Mouse (Mus musculus): ENCODE measurements at regions not wholly inside any gene's neighbourhood (a gene's known extent, or its start where the extent isn't known, plus 50 kb on each side); places are given as distances from the start of the nearest gene placed in this dataset.

- H3K27me3 ChIP-seq (ENCODE audit: control insufficient read depth, insufficient read depth, low read length) = no peaks in the 10 kb centered on the region
- no peak overlapping the region for H3K4me2 ChIP-seq (replicated peaks; ENCODE audit: low read depth, low read length, severe bottlenecking)
- WGBS = 10% methylated on average over 8 of the region's 8 CpGs
- no peak overlapping the region for H3K27ac ChIP-seq (replicated peaks; ENCODE audit: low read depth, low read length)
- no peaks in the 10 kb centered on the region for H3K9me3 ChIP-seq (ENCODE audit: control insufficient read depth, low read length)
- DNase-seq (ENCODE audit: low spot score) (peak; percentile 49), ATAC-seq (ENCODE audit: low FRiP score, low read depth) (no peak)
- no peak for TF ChIP-seq POLR2A (IDR thresholded peaks at IDR 0.05; ENCODE audit: borderline replicate concordance, extremely low read depth, insufficient read depth, insufficient read length)
- H3K36me3 ChIP-seq (ENCODE audit: control insufficient read depth, insufficient read depth, low read length) = no peaks in the 10 kb centered on the region
- H3K4me1 ChIP-seq (ENCODE audit: control insufficient read depth, insufficient read depth, low read length) = 0 out of 2 replicates have a peak, but pooled peaks cover 6% of the 10 kb centered on the region
- H3K4me3 ChIP-seq (replicated peaks; ENCODE audit: low read length) = no peak overlapping the region
- H3K9ac ChIP-seq (ENCODE audit: low read depth, low read length, severe bottlenecking) = no peak overlapping the region
Observed at GRCm38 (mm10) chr12:94252957-94253633, 1438.9 kb upstream of the Flrt2 start.

GRCm38 (mm10) chr12:94280946-94281345, 1411.1 kb upstream of the Flrt2 start:
- no peak overlapping the region for H3K4me2 ChIP-seq (replicated peaks; ENCODE audit: low read depth, low read length, severe bottlenecking)
- no peak overlapping the region for H3K9ac ChIP-seq (ENCODE audit: low read depth, low read length, severe bottlenecking)
- no peaks in the 10 kb centered on the region for H3K36me3 ChIP-seq (ENCODE audit: control insufficient read depth, insufficient read depth, low read length)
- no peaks in the 10 kb centered on the region for H3K27me3 ChIP-seq (ENCODE audit: control insufficient read depth, insufficient read depth, low read length)
- DNase-seq (ENCODE audit: low spot score) = no peak
- H3K4me3 ChIP-seq (replicated peaks; ENCODE audit: low read length) = no peak overlapping the region
- no peaks in the 10 kb centered on the region for H3K9me3 ChIP-seq (ENCODE audit: control insufficient read depth, low read length)
- no peak for TF ChIP-seq POLR2A (IDR thresholded peaks at IDR 0.05; ENCODE audit: borderline replicate concordance, extremely low read depth, insufficient read depth, insufficient read length)
- no peaks in the 10 kb centered on the region for H3K4me1 ChIP-seq (ENCODE audit: control insufficient read depth, insufficient read depth, low read length)
- H3K27ac ChIP-seq (replicated peaks; ENCODE audit: low read depth, low read length) = no peak overlapping the region
- WGBS = 64% methylated on average over 2 of the region's 2 CpGs
- ATAC-seq (ENCODE audit: low FRiP score, low read depth) = no peak

GRCm38 (mm10) chr12:94282931-94283330, 1409.1 kb upstream of the Flrt2 start:
- Histone ChIP-seq H3K4me2 (replicated peaks; ENCODE audit: low read depth, low read length, severe bottlenecking) (no peak overlapping the region), H3K4me1 (ENCODE audit: control insufficient read depth, insufficient read depth, low read length) (no peaks in the 10 kb centered on the region), H3K9me3 (ENCODE audit: control insufficient read depth, low read length) (no peaks in the 10 kb centered on the region), H3K27me3 (ENCODE audit: control insufficient read depth, insufficient read depth, low read length) (no peaks in the 10 kb centered on the region), H3K27ac (replicated peaks; ENCODE audit: low read depth, low read length) (no peak overlapping the region), H3K36me3 (ENCODE audit: control insufficient read depth, insufficient read depth, low read length) (no peaks in the 10 kb centered on the region), H3K9ac (ENCODE audit: low read depth, low read length, severe bottlenecking) (no peak overlapping the region), H3K4me3 (replicated peaks; ENCODE audit: low read length) (no peak overlapping the region)
- ATAC-seq (ENCODE audit: low FRiP score, low read depth) (no peak), DNase-seq (ENCODE audit: low spot score) (no peak)
- 61% methylated on average over 3 of the region's 3 CpGs for WGBS
- no peak for TF ChIP-seq POLR2A (IDR thresholded peaks at IDR 0.05; ENCODE audit: borderline replicate concordance, extremely low read depth, insufficient read depth, insufficient read length)

GRCm38 (mm10) chr12:94283572-94283971, 1408.5 kb upstream of the Flrt2 start:
- 38% methylated on average over 3 of the region's 3 CpGs for WGBS
- H3K4me2 ChIP-seq (replicated peaks; ENCODE audit: low read depth, low read length, severe bottlenecking) = no peak overlapping the region
- ATAC-seq (ENCODE audit: low FRiP score, low read depth) (no peak), DNase-seq (ENCODE audit: low spot score) (no peak)
- H3K36me3 ChIP-seq (ENCODE audit: control insufficient read depth, insufficient read depth, low read length) = no peaks in the 10 kb centered on the region
- H3K4me1 ChIP-seq (ENCODE audit: control insufficient read depth, insufficient read depth, low read length) = no peaks in the 10 kb centered on the region
- no peaks in the 10 kb centered on the region for H3K9me3 ChIP-seq (ENCODE audit: control insufficient read depth, low read length)
- no peak overlapping the region for H3K4me3 ChIP-seq (replicated peaks; ENCODE audit: low read length)
- no peak overlapping the region for H3K9ac ChIP-seq (ENCODE audit: low read depth, low read length, severe bottlenecking)
- H3K27ac ChIP-seq (replicated peaks; ENCODE audit: low read depth, low read length) = no peak overlapping the region
- TF ChIP-seq POLR2A (IDR thresholded peaks at IDR 0.05; ENCODE audit: borderline replicate concordance, extremely low read depth, insufficient read depth, insufficient read length) = no peak
- no peaks in the 10 kb centered on the region for H3K27me3 ChIP-seq (ENCODE audit: control insufficient read depth, insufficient read depth, low read length)

GRCm38 (mm10) chr12:94297864-94298263, 1394.2 kb upstream of the Flrt2 start:
- no peak overlapping the region for H3K4me3 ChIP-seq (replicated peaks; ENCODE audit: low read length)
- H3K36me3 ChIP-seq (ENCODE audit: control insufficient read depth, insufficient read depth, low read length) = no peaks in the 10 kb centered on the region
- 88% methylated on average over 5 of the region's 5 CpGs for WGBS
- no peak for TF ChIP-seq POLR2A (IDR thresholded peaks at IDR 0.05; ENCODE audit: borderline replicate concordance, extremely low read depth, insufficient read depth, insufficient read length)
- no peaks in the 10 kb centered on the region for H3K9me3 ChIP-seq (ENCODE audit: control insufficient read depth, low read length)
- ATAC-seq (ENCODE audit: low FRiP score, low read depth) (no peak), DNase-seq (ENCODE audit: low spot score) (no peak)
- H3K4me1 ChIP-seq (ENCODE audit: control insufficient read depth, insufficient read depth, low read length) = no peaks in the 10 kb centered on the region
- H3K27me3 ChIP-seq (ENCODE audit: control insufficient read depth, insufficient read depth, low read length) = no peaks in the 10 kb centered on the region
- no peak overlapping the region for H3K27ac ChIP-seq (replicated peaks; ENCODE audit: low read depth, low read length)
- H3K9ac ChIP-seq (ENCODE audit: low read depth, low read length, severe bottlenecking) = no peak overlapping the region
- H3K4me2 ChIP-seq (replicated peaks; ENCODE audit: low read depth, low read length, severe bottlenecking) = no peak overlapping the region

Measured in limb, embryonic 14.5 days (tissue).